Mouse (Mus musculus): ENCODE measurements around the gene Tnnt3. TPM values are rescaled to one million over a fixed set of nuclear protein-coding genes. Genes with fewer than 3 reads are reported as not detected.
A peak's percentile ranks its signal among the peaks of the same experiment; 100 is the strongest.

Tnnt3 gene
- polyA plus RNA-seq, 1 experiment from 2014 or later: 8.0 TPM

DNA sequence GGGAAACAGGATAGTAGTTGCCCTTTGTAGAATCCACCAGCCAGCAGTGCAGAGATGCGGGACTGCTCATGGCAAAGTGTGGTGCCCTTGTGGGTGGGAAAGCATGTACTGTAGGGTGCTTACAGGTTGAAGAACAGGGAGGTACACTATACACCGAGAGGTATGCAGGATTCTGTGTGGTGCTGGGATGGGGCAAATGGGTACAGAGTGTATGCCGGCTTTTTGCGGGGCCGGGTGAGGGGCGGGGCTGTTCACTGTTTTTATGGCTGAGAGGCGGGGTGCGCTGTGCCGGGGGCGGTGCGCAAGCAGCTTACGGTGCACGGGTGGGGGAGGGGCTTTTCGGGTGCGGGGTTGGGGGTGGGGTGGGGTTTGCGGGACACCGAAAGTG is 34.0 kb downstream of the Tnnt3 start, which contains the start of gene Mrpl23:
Mrpl23 (plus strand) TSS at position 16 of the 388 bp plus-strand sequence.
- Histone ChIP-seq H3K9me3 (ENCODE audit: control insufficient read depth, low read length) (no peaks in the 10 kb centered on the region), H3K4me3 (ENCODE audit: low read depth, low read length) (peak within 1 kb of the TSS; percentile 62), H3K9ac (ENCODE audit: low read length) (peak within 1 kb of the TSS; percentile 79), H3K27me3 (ENCODE audit: control insufficient read depth, insufficient read depth, low read length) (no peaks in the 10 kb centered on the region), H3K27ac (replicated peaks) (peak within 1 kb of the TSS; percentile 97), H3K36me3 (ENCODE audit: control insufficient read depth, insufficient read depth, low read length) (no peaks in the 10 kb centered on the region), H3K4me2 (replicated peaks; ENCODE audit: low read depth) (peak within 1 kb of the TSS; percentile 86), H3K4me1 (replicated peaks; ENCODE audit: control insufficient read depth, insufficient read depth) (peaks cover 12% of the 10 kb centered on the region)
- 4% methylated on average over 12 of the region's 17 CpGs for WGBS
- no peak for TF ChIP-seq CTCF (IDR thresholded peaks at IDR 0.05; ENCODE audit: low read depth)
- no peak for TF ChIP-seq EP300 (optimal IDR thresholded peaks at IDR 0.05)
- ATAC-seq (ENCODE audit: low FRiP score, low TSS enrichment) (peak; percentile 36), DNase-seq (ENCODE audit: low spot score) (no peak)

DNA sequence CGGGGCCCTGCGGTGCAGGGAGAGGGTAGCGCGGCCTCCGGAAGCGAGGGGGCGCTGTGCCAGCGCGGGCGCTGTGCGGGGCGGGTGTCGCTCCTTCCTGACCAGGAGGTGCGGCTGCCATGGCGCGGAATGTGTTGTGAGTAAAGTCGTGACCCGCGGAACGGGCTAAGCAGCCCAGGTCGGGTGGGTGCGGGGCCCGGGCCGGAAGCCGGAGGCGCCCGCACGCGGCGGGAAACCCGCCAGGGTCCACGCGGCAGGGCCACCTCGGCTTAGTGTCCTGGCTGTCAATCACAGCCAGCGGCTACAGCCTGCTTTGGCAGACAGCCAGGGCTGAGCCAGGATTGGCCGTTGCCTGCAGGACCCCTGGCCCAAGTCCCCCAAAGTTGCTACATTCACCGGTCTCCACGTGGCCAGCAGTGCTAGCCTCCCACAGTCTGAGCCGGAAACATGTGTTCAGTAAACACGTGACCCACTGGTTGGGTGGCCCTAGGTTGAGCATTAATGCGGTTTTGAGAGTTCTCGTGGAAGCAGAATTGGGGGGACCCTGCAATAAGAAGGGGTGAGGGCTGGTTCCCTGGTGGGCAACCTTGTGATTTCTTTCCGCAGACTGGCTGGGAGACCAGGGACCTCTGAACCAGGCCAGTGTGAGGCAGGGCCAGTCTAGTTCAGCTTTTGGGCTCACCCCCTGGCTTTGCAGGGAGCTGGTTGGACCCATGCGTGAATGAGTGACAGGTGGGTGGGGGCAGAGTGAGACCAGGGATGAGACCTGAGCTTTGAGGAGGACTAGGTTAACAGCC is 34.6 kb downstream of the Tnnt3 start:
- TF ChIP-seq EP300 (optimal IDR thresholded peaks at IDR 0.05) (no peak), CTCF (IDR thresholded peaks at IDR 0.05; ENCODE audit: low read depth) (peak; percentile 82)
- ATAC-seq (ENCODE audit: low FRiP score, low TSS enrichment) (peak; percentile 90), DNase-seq (ENCODE audit: low spot score) (peak; percentile 88)
- peak overlapping the region; percentile 62 for H3K4me3 ChIP-seq (ENCODE audit: low read depth, low read length)
- peak overlapping the region; percentile 86 for H3K4me2 ChIP-seq (replicated peaks; ENCODE audit: low read depth)
- peak overlapping the region; percentile 97 for H3K27ac ChIP-seq (replicated peaks)
- peak overlapping the region; percentile 79 for H3K9ac ChIP-seq (ENCODE audit: low read length)
- 2% methylated on average over 31 of the region's 44 CpGs for WGBS
- no peaks in the 10 kb centered on the region for H3K36me3 ChIP-seq (ENCODE audit: control insufficient read depth, insufficient read depth, low read length)
- H3K27me3 ChIP-seq (ENCODE audit: control insufficient read depth, insufficient read depth, low read length): no peaks in the 10 kb centered on the region
- H3K4me1 ChIP-seq (replicated peaks; ENCODE audit: control insufficient read depth, insufficient read depth): peaks cover 13% of the 10 kb centered on the region
- H3K9me3 ChIP-seq (ENCODE audit: control insufficient read depth, low read length): no peaks in the 10 kb centered on the region

DNA sequence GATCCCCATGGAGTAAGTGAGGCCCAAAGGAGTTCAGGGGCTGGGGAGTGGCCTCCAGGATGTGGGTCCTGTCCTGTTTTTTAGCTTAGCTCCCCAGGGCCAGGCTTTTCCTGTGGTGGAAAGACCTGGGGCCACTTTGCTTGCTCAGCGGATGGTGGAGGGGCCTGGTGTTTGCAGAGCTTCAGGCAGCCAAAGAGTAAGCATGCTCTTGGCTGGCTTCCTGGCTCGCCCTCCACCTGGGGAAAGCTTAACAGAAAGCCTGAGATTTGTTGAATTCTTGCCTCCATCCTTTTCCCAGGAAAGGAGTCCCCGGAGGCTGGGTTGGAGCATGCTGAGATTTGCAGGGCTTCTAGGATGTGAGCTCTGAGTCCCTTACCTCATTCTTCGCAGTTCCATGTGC is 36.5 kb downstream of the Tnnt3 start:
- Histone ChIP-seq H3K4me3 (ENCODE audit: low read depth, low read length) (no peak overlapping the region), H3K4me2 (replicated peaks; ENCODE audit: low read depth) (no peak overlapping the region), H3K27me3 (ENCODE audit: control insufficient read depth, insufficient read depth, low read length) (no peaks in the 10 kb centered on the region), H3K9ac (ENCODE audit: low read length) (0 out of 2 replicates have a peak overlapping the region, but pooled peaks have one; percentile 13), H3K9me3 (ENCODE audit: control insufficient read depth, low read length) (no peaks in the 10 kb centered on the region), H3K36me3 (ENCODE audit: control insufficient read depth, insufficient read depth, low read length) (no peaks in the 10 kb centered on the region), H3K4me1 (replicated peaks; ENCODE audit: control insufficient read depth, insufficient read depth) (peaks cover 19% of the 10 kb centered on the region), H3K27ac (replicated peaks) (peak overlapping the region; percentile 97)
- 20% methylated on average over 4 of the region's 4 CpGs for WGBS
- ATAC-seq (ENCODE audit: low FRiP score, low TSS enrichment) (no peak; the same call in 1 of the 2 replicates), DNase-seq (ENCODE audit: low spot score) (peak; percentile 72)
- no peak for TF ChIP-seq CTCF (IDR thresholded peaks at IDR 0.05; ENCODE audit: low read depth)
- no peak for TF ChIP-seq EP300 (optimal IDR thresholded peaks at IDR 0.05)

DNA sequence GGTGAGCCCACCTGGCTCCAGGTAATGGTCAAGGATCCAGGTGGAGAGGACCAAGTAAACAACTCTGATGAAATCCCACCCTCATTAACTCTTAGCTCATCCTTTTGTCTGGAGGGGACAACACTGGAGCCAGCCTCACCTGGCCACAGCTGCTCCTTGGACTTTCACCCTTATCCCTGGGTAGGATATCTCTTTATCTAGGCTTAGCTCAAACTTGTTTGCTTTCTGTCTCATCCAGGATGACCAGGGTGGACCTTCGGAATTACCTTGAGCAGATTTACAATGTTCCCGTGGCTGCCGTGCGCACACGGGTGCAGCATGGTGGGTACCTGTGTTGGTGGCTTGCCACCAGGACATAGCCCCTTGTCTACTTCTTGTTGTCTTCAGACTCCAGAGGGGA is 37.2 kb downstream of the Tnnt3 start:
- TF ChIP-seq CTCF (IDR thresholded peaks at IDR 0.05; ENCODE audit: low read depth) (no peak), EP300 (optimal IDR thresholded peaks at IDR 0.05) (no peak)
- DNase-seq (ENCODE audit: low spot score): no peak
- Histone ChIP-seq H3K9me3 (ENCODE audit: control insufficient read depth, low read length) (no peaks in the 10 kb centered on the region), H3K36me3 (ENCODE audit: control insufficient read depth, insufficient read depth, low read length) (no peaks in the 10 kb centered on the region), H3K9ac (ENCODE audit: low read length) (no peak overlapping the region), H3K27me3 (ENCODE audit: control insufficient read depth, insufficient read depth, low read length) (no peaks in the 10 kb centered on the region), H3K4me1 (replicated peaks; ENCODE audit: control insufficient read depth, insufficient read depth) (peaks cover 19% of the 10 kb centered on the region), H3K27ac (replicated peaks) (peak overlapping the region; percentile 97), H3K4me3 (ENCODE audit: low read depth, low read length) (no peak overlapping the region), H3K4me2 (replicated peaks; ENCODE audit: low read depth) (no peak overlapping the region)
- no peak for ATAC-seq (ENCODE audit: low FRiP score, low TSS enrichment)
- 92% methylated on average over 5 of the region's 5 CpGs for WGBS

DNA sequence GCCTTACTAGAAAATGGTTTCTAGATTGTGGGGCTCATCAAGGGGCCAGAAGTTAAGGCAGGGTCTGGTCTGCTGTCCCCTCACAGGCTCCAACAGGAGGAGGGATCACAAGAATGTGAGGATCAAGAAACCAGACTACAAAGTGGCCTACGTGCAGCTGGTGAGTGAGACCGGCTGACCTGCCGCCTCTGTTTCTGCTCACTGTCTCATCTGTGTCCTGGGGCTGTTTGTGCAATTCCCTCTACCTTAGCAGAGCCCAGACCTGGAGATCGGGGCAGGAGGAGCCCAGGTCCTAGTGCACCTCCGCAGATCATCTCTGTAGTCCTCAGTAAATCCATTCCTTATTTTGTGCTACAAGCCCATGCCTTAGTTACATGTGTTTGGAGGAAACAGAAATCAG is 38.5 kb downstream of the Tnnt3 start:
- Histone ChIP-seq H3K4me1 (replicated peaks; ENCODE audit: control insufficient read depth, insufficient read depth) (peaks cover 19% of the 10 kb centered on the region), H3K36me3 (ENCODE audit: control insufficient read depth, insufficient read depth, low read length) (no peaks in the 10 kb centered on the region), H3K4me3 (ENCODE audit: low read depth, low read length) (no peak overlapping the region), H3K4me2 (replicated peaks; ENCODE audit: low read depth) (no peak overlapping the region), H3K9ac (ENCODE audit: low read length) (no peak overlapping the region), H3K27ac (replicated peaks) (no peak overlapping the region), H3K27me3 (ENCODE audit: control insufficient read depth, insufficient read depth, low read length) (no peaks in the 10 kb centered on the region), H3K9me3 (ENCODE audit: control insufficient read depth, low read length) (no peaks in the 10 kb centered on the region)
- no peak for DNase-seq (ENCODE audit: low spot score)
- WGBS: 62% methylated on average over 5 of the region's 5 CpGs
- no peak for TF ChIP-seq EP300 (optimal IDR thresholded peaks at IDR 0.05)
- no peak for TF ChIP-seq CTCF (IDR thresholded peaks at IDR 0.05; ENCODE audit: low read depth)
- ATAC-seq (ENCODE audit: low FRiP score, low TSS enrichment): no peak

DNA sequence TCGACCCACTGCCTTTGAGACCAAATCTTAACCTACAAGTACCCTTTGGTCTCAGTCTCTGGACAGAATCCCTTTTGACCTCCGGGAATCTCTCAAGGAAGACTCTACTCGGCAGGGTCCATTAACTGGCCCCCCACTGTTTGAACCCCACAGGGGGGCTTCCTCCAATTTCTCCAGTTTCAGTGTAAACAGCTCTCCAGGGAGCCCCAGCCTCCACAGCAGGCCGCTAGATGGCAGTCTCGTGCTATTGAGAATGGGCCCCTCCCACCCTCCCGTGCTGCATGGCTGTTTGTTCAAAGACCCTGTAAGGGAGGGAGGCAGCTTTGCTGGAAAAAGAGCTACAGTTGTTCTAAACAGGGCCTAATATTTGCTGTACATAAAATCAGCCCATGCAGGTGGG is 39.2 kb downstream of the Tnnt3 start:
- Histone ChIP-seq H3K27me3 (ENCODE audit: control insufficient read depth, insufficient read depth, low read length) (no peaks in the 10 kb centered on the region), H3K36me3 (ENCODE audit: control insufficient read depth, insufficient read depth, low read length) (no peaks in the 10 kb centered on the region), H3K4me2 (replicated peaks; ENCODE audit: low read depth) (no peak overlapping the region; the same call in 1 of the 2 replicates), H3K4me3 (ENCODE audit: low read depth, low read length) (no peak overlapping the region), H3K27ac (replicated peaks) (peak overlapping the region; percentile 61), H3K4me1 (replicated peaks; ENCODE audit: control insufficient read depth, insufficient read depth) (peaks cover 19% of the 10 kb centered on the region), H3K9me3 (ENCODE audit: control insufficient read depth, low read length) (no peaks in the 10 kb centered on the region), H3K9ac (ENCODE audit: low read length) (no peak overlapping the region)
- DNase-seq (ENCODE audit: low spot score): peak; percentile 78
- no peak for TF ChIP-seq EP300 (optimal IDR thresholded peaks at IDR 0.05)
- TF ChIP-seq CTCF (IDR thresholded peaks at IDR 0.05; ENCODE audit: low read depth): peak; percentile 85
- ATAC-seq (ENCODE audit: low FRiP score, low TSS enrichment): peak; percentile 14; the same call in 1 of the 2 replicates
- 9% methylated on average over 6 of the region's 6 CpGs for WGBS

Measured in stomach, postnatal 0 days (tissue).